Mouse (Mus musculus): ENCODE measurements around the gene Gm8653.
"Not testable (repeated sequence)": the region's sequence is repeated elsewhere in the genome, so short reads cannot be mapped to it uniquely, and the experiment has no call there.

Gene Gm8653

DNA sequence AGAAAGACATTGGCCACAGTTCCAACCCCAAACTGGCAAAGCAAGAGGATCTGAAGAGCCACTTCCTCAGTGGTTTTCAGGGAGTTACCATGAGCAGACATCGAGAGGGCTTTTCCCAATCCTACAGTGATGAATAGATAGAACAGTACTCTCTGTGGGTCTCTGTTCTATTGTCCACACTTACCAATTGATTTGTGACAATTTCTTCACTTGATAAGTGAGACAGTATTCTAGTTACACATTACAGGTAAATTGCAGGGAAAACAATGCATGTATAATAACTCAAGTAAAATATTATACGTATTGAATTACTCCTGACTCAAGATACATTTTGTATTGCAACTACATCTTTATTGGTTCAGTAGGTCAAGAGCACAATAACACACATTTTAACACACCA lies at the start of gene Gm8653:
Gm8653 (minus strand) TSS at position 101 of the 400 bp plus-strand sequence.
- DNase-seq, result not testable (repeated sequence)

DNA sequence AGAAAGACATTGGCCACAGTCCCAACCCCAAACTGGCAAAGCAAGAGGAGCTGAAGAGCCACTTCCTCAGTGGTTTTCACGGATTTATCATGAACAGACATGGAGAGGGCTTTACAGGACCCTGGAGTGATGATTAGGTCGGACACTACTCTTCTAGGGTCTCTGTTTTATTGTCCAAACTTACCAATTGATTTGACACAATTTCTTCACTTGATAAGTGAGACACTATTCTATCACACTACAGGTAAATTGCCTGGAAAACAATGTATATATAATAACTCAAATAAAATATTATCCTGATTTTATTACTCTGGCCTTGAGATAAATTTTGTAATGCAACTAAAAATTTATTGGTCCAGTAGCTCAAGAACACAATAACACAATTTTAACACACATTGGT lies 28.3 kb upstream of the Gm8653 start, which contains the start of gene Gm8453:
Gm8453 (minus strand) TSS at position 101 of the 400 bp plus-strand sequence.
- not testable (repeated sequence) for DNase-seq

DNA sequence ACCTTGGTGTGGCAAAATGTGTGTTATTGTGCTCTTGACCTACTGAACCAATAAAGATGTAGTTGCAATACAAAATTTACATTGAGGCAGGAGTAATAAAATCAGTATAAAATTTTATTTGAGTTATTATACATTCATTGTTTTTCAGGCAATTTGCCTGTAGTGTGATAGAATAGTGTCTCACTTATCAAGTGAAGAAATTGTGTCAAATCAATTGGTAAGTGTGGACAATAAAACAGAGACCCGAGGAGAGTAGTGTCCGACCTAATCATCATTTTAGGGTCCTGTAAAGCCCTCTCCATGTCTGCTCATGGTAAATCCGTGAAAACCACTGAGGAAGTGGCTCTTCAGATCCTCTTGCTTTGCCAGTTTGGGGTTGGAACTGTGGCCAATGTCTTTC lies 12.0 kb downstream of the Gm8653 start, which contains the start of gene Vmn1r143:
Vmn1r143 (plus strand) TSS at position 301 of the 400 bp plus-strand sequence.
- not testable (repeated sequence) for DNase-seq

DNA sequence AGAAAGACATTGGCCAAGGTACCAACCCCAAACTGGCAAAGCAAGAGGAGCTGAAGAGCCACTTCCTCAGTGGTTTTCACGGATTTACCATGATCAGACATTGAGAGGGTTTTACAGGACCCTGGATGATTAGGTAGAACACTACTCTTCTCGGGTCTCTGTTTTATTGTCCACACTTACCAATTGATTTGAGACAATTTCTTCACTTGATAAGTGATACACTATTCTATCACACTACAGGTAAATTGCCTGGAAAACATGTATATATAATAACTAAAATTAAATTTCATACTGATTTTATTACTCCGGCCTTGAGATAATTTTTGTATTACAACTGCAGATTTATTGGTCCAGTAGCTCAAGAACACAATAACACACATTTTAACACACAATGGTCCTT lies 37.1 kb downstream of the Gm8653 start, which contains the start of gene Vmn1r142:
Vmn1r142 (minus strand) TSS at position 101 of the 400 bp plus-strand sequence.
- not testable (repeated sequence) for DNase-seq
